Mouse (Mus musculus) Patski (cell line): ENCODE results near the gene Chst11. TPM values are rescaled to one million over a fixed set of nuclear protein-coding genes. Genes with fewer than 3 reads are reported as not detected.

Experiments used
- ATAC-seq: fragments of 100-300 bp; one replicate; pipeline ENCODE4 v1.8.0; 2021
- CTCF ChIA-PET: fragments of 350-600 bp; sonication (Branson Sonifier 250); formaldehyde crosslinking; loops from one replicate; lab custom pipeline; 2022; ENCODE audit warnings: inconsistent platforms; lab: Charles Lee
- POLR2A ChIA-PET: fragments of 350-600 bp; sonication (Branson Sonifier 250); formaldehyde crosslinking; loops from one replicate; lab custom pipeline; 2022; ENCODE audit warnings: antibody characterized with exemption, inconsistent platforms; lab: Charles Lee
- DNase-seq: peaks from one replicate; pipeline ENCODE4 v3.0.0-alpha.2; 2011; ENCODE audit warnings: low read depth, low spot score
- H3K27me3 ChIP-seq: fragments of 371-371 bp; one replicate; pipeline ENCODE4 v1.5.1; 2021
- CTCF ChIP-seq: fragments of 100-300 bp; IDR thresholded peaks from one replicate; pipeline ENCODE4 v1.5.1; 2021
- in situ Hi-C: fragments of 300-500 bp; cut with MboI; formaldehyde crosslinking; loops from 3 replicates; pipeline ENCODE4 v1.11.1; 2018; ENCODE audit warnings: low pct_unique_long_range_greater_than_20kb, mixed read lengths
- polyA plus RNA-seq: library from polyadenylated mRNA; unstranded; gene quantifications from one replicate; pipeline ENCODE4 v1.2.3, GENCODE M21; 2021

The Chst11 gene
- polyA plus RNA-seq, 1 experiment from 2014 or later, result 10.3 TPM

DNA sequence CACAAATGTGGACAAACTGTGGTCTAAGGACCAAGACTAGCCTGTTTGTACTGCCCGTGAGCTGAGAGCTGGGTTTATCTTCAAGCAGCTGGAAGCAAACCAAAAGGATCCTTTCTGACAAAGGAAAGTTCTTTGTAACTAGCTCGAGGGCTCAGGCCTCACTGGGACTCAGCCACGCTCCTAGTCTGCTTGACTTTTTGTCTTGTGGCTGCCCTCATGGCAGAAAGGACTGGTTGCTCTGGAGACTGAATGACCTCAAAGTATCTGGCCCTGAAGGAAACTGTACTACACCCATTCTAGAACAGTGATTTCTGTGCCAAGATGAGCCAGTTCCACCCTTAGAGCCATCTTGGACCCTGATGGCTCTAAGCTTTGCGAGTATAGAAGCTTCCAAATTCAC lies 46.3 kb downstream of the Chst11 start:
- ATAC-seq (no peak), DNase-seq (no peak)
- TF ChIP-seq CTCF, result no peak
- no peaks in the 10 kb centered on the region for H3K27me3 ChIP-seq
- ChIA-PET CTCF (interaction anchor here (1.1 to 1.2 kb wide), 2 partner anchors 17 to 21 kb away, joined by 3 read pairs; no protein-coding TSS in a partner anchor), POLR2A (interaction anchor here (0.6 kb wide), 1 partner anchor 24 kb away, joined by 4 read pairs; no protein-coding TSS in a partner anchor)
- in situ Hi-C loops, result no loop called here

DNA sequence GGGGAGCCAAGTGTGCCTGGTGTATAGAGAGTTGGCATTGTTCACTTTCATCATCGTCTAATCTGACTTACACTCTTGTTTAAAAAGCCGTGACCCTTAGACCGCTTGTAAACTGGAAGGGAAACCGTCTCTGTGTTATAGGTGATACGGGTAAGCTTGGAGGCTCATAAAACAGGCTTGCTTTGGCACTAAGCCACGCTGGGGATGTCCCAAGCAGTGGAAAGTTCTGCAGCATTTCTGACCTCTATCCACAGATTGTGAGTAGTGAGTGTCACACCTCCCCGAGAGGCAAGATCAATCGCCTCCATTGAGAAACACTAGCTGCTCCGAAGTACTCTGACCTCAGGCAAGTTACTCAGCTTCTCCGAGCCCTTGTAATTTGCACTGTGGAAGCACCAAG lies 47.3 kb downstream of the Chst11 start:
- in situ Hi-C loops, result no loop called here
- ATAC-seq (peak; percentile 20), DNase-seq (peak; percentile 28)
- no peaks in the 10 kb centered on the region for H3K27me3 ChIP-seq
- CTCF ChIA-PET, result interaction anchor here (1.2 kb wide), 1 partner anchor 16 kb away, joined by 3 read pairs; no protein-coding TSS in a partner anchor
- no peak for TF ChIP-seq CTCF
- POLR2A ChIA-PET, result no interaction called here

DNA sequence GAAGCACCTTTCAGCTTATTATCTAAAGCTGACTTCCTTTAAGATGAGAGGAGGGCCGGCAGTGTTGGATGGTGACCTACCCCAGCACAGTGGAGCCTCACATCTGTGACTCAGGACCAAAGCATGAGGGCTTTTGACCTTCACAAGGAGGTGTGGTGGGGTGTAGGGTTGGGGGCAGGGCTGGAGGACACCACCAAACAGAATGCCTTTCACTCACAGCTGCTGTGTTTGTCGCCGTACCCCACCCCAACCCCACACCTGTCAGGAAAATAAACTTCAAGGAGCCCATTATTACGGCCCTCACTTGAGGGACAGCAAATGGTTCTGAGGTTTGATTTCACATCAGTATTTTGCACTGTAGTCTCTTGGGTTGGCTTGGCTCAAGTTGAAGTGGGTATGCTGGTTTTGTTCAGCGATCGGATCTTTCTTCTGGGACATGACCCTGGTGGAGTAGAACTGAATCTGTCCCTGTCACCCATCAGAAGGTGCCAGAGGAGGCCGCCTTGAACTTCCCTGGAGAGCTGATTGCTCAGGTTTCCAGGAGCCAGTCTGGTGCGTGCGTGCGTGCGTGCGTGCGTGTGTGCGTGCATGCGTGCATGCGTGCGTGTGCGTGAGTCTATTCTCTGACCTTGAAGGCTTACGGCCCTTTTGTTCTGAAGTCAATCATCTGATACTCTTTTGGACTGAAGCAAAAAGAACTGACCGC lies 51.2 kb downstream of the Chst11 start:
- DNase-seq (no peak), ATAC-seq (no peak)
- H3K27me3 ChIP-seq, result no peaks in the 10 kb centered on the region
- in situ Hi-C loops, result no loop called here
- ChIA-PET POLR2A (no interaction called here), CTCF (no interaction called here)
- TF ChIP-seq CTCF, result no peak

DNA sequence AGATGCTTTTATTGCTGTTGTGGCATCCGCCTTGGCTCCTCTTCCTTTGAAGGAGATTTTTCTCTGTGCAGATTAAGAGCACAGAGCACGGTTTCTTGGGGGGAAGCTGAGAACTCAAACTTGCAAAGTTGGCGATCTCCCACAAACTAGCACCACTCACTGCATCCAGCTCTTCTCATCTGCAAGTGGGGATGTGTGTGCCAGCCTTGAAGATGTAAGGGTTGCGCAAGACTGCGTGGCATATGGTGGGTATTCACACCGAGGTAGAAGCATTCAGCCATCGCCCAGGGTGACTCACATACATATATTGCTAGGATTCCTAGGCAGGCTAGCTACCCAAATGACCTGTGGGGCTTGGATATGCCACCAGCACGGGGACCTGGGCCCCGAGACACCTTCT lies 52.9 kb downstream of the Chst11 start:
- in situ Hi-C loops, result no loop called here
- TF ChIP-seq CTCF, result no peak

DNA sequence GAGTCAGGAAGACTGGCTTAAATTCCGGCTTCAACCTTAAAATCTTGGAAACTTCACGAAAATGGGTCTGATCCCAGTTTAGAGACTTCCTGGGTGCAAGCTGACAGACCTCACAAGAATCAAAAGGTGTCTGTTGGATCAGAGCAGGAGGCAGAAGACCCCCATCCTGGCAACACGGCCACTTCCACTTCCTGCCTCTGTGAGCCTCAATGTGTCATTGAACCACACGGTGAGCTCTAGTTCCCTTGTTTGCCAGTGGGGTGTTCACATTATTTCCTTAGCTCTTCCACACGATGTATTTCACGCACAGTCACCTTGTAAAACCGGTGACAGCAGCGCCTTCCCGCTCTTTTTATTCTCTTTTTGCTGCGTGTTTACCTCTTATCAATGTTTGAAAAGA lies 54.1 kb downstream of the Chst11 start:
- no peak for DNase-seq
- in situ Hi-C loops, result no loop called here
- CTCF ChIA-PET, result no interaction called here

More for the DNA sequence above, 52.9 kb downstream of the Chst11 start:
- DNase-seq (no peak), ATAC-seq (no peak)
- POLR2A ChIA-PET, result no interaction called here
- no peaks in the 10 kb centered on the region for H3K27me3 ChIP-seq
- CTCF ChIA-PET, result no interaction called here

DNA sequence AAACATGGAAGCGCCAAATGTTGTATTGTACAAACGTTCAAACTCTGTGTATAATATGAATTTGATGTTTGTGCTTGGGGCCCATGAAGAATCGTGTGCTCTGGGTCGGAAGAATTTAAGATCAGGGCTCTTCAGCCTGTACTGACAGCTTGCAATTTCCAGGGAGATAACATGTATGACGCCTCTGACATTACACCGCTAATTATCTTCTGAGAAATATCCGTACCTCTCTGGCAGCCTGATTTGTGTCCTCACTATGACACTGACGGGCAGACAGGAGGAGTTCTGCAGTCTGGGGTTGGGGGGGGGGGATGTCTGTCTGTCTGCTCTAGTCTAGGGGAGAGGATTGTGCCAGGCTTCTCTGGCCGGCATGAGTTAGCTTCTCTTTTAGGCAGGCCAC lies 56.6 kb downstream of the Chst11 start:
- CTCF ChIA-PET, result no interaction called here
- DNase-seq, result no peak
- no peaks in the 10 kb centered on the region for H3K27me3 ChIP-seq
- POLR2A ChIA-PET, result no interaction called here
- no peak for ATAC-seq
- no peak for TF ChIP-seq CTCF
- in situ Hi-C loops, result no loop called here

More for the DNA sequence above, 54.1 kb downstream of the Chst11 start:
- POLR2A ChIA-PET, result no interaction called here
- TF ChIP-seq CTCF, result no peak
- H3K27me3 ChIP-seq, result no peaks in the 10 kb centered on the region
- no peak for ATAC-seq

DNA sequence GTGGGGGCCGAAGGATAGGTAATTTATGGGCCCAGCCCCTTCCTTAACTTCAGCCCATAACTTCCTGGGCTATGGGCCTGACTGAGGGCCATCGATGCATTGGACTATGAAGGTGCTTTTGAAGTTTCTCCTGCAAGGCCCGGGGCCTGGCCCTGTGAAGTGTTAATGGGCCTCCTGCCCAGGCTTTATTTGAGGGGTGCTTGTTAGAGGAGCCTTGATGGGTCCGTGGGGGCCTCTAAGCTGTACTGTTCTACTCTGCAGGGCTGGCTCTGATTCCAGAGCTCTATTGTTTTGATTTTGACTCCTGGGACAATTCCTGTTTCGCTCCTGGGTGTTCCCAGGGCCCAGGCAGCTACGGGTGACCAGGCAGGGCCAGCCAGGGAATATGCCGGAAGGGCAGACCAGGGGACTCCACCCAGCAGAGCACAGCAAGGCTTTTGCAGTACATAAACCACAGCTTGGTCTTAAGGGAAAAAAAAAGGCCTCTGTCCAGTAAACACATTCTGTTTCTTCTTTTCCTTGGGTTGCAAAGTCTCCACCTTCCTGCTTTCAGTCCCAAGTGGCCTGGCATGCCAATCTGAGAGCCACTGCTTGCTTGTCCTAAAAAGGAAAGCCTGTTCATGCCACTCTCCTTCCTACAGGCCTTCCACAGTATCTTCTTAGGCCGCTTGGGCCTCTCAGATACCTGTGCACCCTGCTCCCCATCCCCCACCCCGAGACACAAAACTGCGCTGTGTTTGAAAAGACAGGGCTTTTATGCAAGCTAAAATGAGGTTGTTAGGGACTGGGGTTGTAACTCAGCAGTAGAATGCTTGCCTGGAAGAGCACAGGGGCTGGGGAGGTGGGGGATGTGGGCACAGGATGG lies 57.5 kb downstream of the Chst11 start:
- POLR2A ChIA-PET, result no interaction called here
- in situ Hi-C loops, result no loop called here
- CTCF ChIA-PET, result no interaction called here
- no peak for ATAC-seq
- H3K27me3 ChIP-seq, result no peaks in the 10 kb centered on the region
- TF ChIP-seq CTCF, result no peak
- DNase-seq, result no peak

DNA sequence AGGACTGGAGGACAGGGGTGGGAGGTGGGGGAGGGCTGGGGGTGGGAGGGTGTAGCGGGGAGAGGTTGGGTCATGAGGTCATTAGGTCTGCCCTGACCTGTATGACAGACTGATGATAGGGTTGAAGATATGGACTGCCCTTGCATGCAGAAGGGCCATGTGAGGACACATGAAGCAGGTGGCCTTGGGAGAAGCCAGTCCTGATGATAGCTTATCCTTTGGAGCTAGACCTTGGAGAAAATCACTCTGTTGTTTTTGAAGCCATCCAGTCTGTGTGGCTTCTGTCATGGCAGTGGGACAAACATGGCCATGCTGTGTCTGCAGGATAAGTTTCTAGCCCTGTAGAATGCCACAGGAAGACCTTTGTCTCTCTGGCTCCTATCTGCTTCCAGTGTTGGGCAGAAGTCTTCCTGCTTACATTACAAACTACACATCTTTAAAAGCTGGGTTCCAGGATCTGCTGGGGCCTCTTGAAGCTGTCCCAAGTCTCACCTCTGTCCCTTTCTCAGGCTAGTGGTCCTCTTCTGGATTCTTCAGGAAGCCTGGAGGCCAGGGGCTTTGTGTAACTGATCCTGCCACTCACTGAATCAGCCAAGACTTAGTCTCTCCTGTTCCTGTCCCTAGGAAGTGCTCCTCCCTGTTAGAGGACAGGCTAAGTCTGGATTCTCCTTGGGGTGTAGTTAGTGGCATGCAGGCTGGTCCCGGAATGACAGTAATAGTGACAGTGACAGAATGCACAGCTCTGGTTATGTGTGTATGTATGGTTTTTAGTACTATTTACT lies 58.4 kb downstream of the Chst11 start:
- POLR2A ChIA-PET, result no interaction called here
- no peak for ATAC-seq
- no peak for TF ChIP-seq CTCF

DNA sequence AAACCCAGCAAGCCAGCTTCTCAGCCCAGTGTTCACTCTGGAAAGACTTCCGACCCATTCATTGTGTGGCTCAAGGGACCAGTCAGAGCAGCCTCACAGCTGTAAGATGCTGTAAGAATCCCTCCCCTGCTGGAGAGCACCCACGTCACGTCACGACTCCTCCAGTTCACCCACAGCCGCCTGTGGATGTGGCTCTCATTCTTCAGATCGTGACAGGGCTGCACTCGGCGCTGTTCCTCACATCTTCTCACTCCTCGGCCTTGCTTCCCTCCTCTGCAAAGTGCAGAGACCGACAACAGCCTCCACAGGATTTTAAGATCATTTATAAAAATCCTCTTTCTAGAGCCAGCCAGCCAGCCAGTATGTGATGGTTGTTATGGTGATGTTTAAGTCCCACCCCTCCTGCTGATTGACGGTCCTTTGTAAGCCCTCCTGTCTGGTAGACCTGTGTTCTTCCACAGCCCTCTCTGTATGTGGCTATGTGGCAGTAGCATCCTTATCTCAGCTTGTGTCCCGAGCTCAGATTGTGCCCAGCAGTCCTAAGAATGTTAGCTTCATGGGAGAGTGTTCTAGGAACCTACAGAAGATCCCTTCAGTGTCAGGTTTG lies 64.0 kb downstream of the Chst11 start:
- POLR2A ChIA-PET, result no interaction called here
- ATAC-seq, result no peak
- TF ChIP-seq CTCF, result no peak
- DNase-seq, result no peak
- CTCF ChIA-PET, result interaction anchor here (2.0 kb wide), 1 partner anchor 18 kb away, joined by 4 read pairs; no protein-coding TSS in a partner anchor
- in situ Hi-C loops, result no loop called here
- H3K27me3 ChIP-seq, result no peaks in the 10 kb centered on the region

More for the DNA sequence above, 58.4 kb downstream of the Chst11 start:
- no peaks in the 10 kb centered on the region for H3K27me3 ChIP-seq
- DNase-seq, result no peak
- CTCF ChIA-PET, result interaction anchor here (1.2 kb wide), 1 partner anchor 24 kb away, joined by 3 read pairs; no protein-coding TSS in a partner anchor
- in situ Hi-C loops, result no loop called here
